Mouse (Mus musculus): ENCODE measurements around the gene Hemk1.

Hemk1 gene

GRCm38 (mm10) chr9:107338172-107338883, at the start of gene Hemk1:
Gene Hemk1, minus strand, starts transcription at chr9:107338350.
- peak; percentile 83 for DNase-seq (ENCODE audit: low spot score)

- DNase-seq (ENCODE audit: low spot score) = no peak
Observed at GRCm38 (mm10) chr9:107387708-107388107, 49.6 kb upstream of the Hemk1 start.

GRCm38 (mm10) chr9:107386722-107387121, 48.6 kb upstream of the Hemk1 start:
- no peak for DNase-seq (ENCODE audit: low spot score)

- DNase-seq (ENCODE audit: low spot score) = no peak
Observed at GRCm38 (mm10) chr9:107384396-107384795, 46.2 kb upstream of the Hemk1 start.

GRCm38 (mm10) chr9:107381723-107382122, 43.6 kb upstream of the Hemk1 start:
- peak; percentile 25 for DNase-seq (ENCODE audit: low spot score)

GRCm38 (mm10) chr9:107377961-107378512, 39.9 kb upstream of the Hemk1 start:
- DNase-seq (ENCODE audit: low spot score) = no peak

- DNase-seq (ENCODE audit: low spot score) = no peak
Observed at GRCm38 (mm10) chr9:107375451-107375850, 37.3 kb upstream of the Hemk1 start.

DNA sequence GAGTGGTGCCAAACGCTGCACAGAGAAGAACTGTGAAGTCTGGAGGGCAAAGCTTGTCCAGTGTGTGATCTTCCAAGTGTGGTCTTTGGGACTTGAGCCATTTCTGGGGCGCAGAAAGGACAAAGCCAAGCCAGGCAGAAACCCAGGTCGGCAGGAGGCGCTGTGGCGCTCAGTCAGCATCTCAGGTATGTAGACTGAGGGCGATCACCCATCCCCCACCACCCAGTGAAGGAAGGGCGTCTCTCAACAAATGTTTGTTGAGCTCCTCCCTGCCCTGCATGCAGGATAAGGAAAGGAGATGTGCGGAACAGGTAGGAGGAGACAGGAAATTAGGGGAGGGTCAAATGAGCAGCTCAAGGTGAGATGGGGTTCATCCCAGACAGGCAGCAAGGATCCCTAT, 36.5 kb upstream of the Hemk1 start:
- no peak for DNase-seq (ENCODE audit: low spot score)

GRCm38 (mm10) chr9:107372441-107372840, 34.3 kb upstream of the Hemk1 start:
- DNase-seq (ENCODE audit: low spot score) = no peak

DNA sequence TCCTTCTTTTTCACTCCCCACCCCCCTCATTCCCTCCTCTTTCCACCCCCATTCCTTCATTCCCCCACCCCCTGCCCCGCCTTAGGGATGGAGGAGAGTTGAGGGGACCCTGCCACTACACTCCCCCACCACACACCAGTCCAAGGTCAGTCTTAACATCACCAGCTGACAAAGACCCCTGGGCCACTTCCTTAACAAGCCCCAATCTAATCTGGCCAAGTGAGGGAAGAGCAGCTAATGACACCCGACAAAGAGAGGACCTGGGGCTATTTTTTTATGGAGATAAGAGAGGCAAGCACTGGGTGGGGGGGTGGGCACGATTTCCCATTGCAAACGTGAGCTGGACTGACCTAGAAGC, 31.9 kb upstream of the Hemk1 start:
- no peak for DNase-seq (ENCODE audit: low spot score)

- no peak for DNase-seq (ENCODE audit: low spot score)
Observed at GRCm38 (mm10) chr9:107369270-107370105, 31.3 kb upstream of the Hemk1 start.

DNA sequence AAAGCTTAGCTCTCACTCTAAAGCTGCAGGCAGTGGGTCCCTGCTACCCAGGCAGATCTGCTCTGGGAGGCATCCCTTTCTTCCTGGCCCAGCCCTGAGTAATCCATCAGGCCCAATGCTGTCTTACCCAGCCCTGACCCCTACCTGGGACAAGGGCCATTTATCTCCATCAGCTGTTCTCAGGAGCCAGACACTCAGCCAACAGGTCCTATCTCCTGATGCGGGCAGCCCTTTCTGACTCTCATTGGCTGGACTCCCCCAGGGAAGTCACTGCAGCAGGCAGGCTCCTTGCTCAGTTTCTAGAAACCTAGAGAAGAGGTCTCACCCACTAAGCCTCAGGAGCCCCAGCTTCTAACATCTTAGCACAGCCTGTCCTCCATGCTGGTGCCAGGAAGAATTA, 30.2 kb upstream of the Hemk1 start:
- no peak for DNase-seq (ENCODE audit: low spot score)

DNA sequence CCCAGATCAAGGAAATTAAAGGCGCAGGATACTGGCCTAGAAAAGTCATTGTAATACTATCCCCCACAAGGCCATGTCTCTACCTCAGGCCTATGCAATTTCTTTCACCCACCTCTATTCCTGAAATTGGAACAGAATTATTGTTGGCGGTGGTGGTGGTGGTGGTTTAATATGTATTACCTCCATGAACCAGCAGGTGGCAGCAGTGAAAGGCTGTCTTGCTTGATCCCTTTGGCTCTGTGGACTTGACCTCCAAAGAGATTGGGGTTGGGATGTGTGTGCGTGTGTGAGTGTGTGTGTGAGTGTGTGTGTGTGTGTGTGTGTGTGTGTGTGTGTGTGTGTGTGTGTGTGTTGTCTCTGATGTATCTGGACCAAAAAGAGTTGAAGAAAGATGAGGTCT, 28.5 kb upstream of the Hemk1 start:
- DNase-seq (ENCODE audit: low spot score) = peak; percentile 75

- no peak for DNase-seq (ENCODE audit: low spot score)
Observed at GRCm38 (mm10) chr9:107360989-107361388, 22.8 kb upstream of the Hemk1 start.

DNA sequence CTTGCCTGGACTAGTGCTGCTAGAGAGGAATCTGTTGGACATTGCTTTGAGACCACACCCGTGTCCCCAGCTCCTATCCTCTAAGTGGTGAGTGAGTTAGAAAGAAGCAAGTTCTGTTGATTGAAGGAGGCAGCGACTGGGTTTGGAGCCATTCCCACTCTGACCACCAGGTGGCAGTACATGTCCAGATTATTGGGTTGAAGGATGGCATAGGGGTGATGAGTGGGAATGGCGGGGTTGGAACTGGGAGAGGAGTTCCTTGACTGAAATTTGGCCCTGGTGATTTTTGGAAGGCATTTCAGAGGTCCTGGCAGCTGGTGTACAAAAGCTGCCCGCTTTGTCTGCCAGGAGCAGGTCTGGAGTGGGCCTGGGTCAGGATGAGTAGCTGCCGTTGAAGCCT, 19.5 kb upstream of the Hemk1 start:
- DNase-seq (ENCODE audit: low spot score) = peak; percentile 80

GRCm38 (mm10) chr9:107355870-107356765, 18.0 kb upstream of the Hemk1 start:
- DNase-seq (ENCODE audit: low spot score) = peak; percentile 69

GRCm38 (mm10) chr9:107354826-107355225, 16.7 kb upstream of the Hemk1 start:
- no peak for DNase-seq (ENCODE audit: low spot score)

DNA sequence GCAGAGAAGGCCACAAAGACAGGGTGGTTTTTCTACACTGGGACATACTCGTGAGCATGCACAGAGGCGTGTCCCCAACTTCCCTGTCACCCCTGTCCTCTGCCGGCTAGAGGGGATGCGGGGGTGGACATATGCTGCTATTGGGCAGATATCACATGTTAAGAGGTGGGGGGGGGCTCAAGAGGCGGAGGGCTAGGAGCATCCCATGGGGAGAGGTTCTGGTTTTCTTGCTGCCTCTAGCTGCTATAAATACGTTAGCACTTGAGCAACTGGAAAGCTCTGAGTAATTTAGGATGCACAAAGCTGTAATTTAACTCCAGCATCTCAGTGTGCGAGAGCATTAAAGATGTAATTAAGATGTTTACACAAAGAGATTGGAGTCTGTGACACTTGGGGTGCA, 11.2 kb upstream of the Hemk1 start:
- no peak for DNase-seq (ENCODE audit: low spot score)

DNA sequence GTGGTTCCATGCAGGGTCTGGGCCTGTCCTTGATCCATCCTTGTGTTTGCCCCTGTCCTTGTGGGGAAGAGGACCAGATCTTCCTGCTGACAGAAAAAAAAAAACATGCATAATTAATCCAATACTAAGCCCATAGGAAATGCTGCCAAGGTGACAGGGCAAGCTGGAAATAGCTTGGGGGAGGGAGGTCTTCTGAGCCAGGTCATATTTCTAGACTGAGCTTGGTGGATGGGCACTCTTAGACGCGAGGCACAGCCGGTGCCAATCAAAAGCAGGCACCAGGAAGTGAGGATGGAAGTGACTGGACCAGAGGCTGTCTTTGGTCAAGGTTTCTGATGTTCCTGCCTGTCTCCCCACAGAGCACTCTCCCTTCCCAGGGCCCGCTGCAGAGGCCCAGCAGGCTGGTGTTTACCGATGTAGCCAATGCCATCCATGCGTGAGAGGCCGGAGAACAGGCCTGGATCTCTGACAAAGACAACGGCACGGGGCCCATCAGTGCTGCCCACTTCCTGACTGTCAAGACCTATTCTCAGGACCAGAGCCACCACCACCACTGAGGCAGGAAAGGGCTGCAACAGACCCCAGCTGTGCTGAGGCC, 9.5 kb upstream of the Hemk1 start:
- DNase-seq (ENCODE audit: low spot score) = no peak

DNA sequence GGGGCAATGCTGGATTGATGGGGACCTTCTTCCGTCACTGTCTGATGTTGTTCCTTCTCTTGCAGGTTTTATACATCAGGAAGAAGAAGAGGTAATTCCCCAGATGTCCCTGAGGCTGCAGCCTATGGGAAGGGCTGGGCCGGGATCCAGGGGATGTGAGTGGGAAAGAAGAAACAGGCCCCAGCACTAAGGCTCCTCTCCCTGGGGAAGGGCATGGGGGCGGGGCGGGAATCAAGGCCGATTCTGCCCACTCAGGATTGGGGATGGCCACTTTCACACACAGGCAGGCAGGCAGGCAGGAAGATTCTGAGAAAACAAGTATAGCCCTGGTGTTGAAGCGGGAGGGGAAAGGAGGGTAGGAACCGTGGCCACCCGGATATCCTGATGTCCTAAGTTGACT, 7.9 kb upstream of the Hemk1 start:
- DNase-seq (ENCODE audit: low spot score) = no peak

- peak; percentile 73 for DNase-seq (ENCODE audit: low spot score)
Observed at GRCm38 (mm10) chr9:107344027-107344426, 5.9 kb upstream of the Hemk1 start.

Measured in adipocyte (in vitro differentiated cells).